Mouse (Mus musculus): ENCODE measurements around the gene Tmem88. TPM values are rescaled to one million over a fixed set of nuclear protein-coding genes. Genes with fewer than 3 reads are reported as not detected.

The Tmem88 gene
- total RNA-seq, 1 experiment, result 23.9 TPM

DNA sequence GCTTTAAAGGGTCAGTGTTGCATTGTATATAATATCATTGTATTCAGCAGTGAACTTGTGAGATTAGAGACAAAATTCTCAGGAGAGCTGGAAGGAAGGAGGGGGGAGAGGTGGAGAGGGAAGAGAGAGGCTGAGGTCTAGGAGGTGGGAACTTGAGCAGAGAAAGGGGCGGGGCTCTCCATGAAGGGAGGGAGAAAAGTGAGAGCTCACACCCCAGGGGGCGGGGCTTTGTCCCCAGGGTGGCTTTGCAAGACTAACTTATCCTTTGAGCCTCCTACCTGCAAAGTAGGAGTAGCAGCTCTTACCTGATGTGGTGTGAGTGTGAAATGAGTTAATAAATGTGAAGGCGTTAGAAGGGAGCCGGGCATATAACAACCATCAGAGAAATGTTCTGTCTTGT lies 30.7 kb upstream of the Tmem88 start:
- H3K9me3 ChIP-seq (ENCODE audit: control insufficient read depth, insufficient read depth, low read depth, low read length), result no peaks in the 10 kb centered on the region
- H3K4me3 ChIP-seq (ENCODE audit: insufficient read depth in 1 of 2, low read depth in 1 of 2, low read length in 2 of 2, poor library complexity in 1 of 2, severe bottlenecking in 1 of 2), result no peak overlapping the region
- in situ Hi-C loops (cut with MboI; ENCODE audit: low sequenced_read_pairs in 2 of 2, unreplicated experiment in 2 of 2), result no loop called here
- DNase-seq (ENCODE audit: low read depth, low spot score), result peak; percentile 90
- TF ChIP-seq ZC3H11A (IDR thresholded peaks at IDR 0.05; ENCODE audit: borderline replicate concordance, low read depth, low read length) (no peak), MAFK (IDR thresholded peaks at IDR 0.05; ENCODE audit: insufficient read depth, low read depth, low read length) (no peak), HCFC1 (IDR thresholded peaks at IDR 0.05; ENCODE audit: borderline replicate concordance, insufficient read depth, low read length) (no peak), ZNF384 (IDR thresholded peaks at IDR 0.05; ENCODE audit: low read depth, low read length) (no peak), CHD2 (IDR thresholded peaks at IDR 0.05; ENCODE audit: low read depth, low read length) (no peak)
- H3K4me1 ChIP-seq (ENCODE audit: control insufficient read depth in 2 of 2, insufficient read depth in 2 of 2, low read length in 2 of 2, poor library complexity in 1 of 2), result peaks cover 2 to 8% of the 10 kb centered on the region in 2 experiments; a peak in 2 of 4 replicates
- H3K36me3 ChIP-seq (ENCODE audit: control insufficient read depth, insufficient read depth, low read length, poor library complexity, severe bottlenecking), result no peaks in the 10 kb centered on the region
- no peak overlapping the region for H3K9ac ChIP-seq (ENCODE audit: insufficient read depth, low read depth, low read length, poor library complexity, severe bottlenecking)
- H3K27ac ChIP-seq (ENCODE audit: insufficient read depth, low read depth, low read length, poor library complexity, severe bottlenecking), result no peak overlapping the region

DNA sequence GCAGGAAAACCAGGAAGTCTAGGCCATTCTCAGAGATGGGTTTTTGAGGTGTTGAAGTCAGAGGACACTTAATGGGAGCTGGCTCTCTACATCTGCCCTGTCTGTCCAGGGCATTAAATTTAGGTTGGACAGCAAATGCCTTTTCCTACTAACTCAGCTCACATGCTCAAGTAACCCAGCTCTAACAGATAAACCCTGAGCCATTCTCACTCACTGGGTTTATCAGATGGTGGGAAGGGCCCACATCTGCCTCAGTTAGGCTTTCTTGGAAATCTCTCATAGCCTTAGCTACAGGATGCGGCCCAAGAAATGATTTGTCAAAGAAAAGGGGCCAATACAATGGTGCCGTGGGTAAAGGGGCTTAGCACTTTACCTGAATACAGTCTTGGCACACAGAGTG lies 28.2 kb upstream of the Tmem88 start:
- no peak overlapping the region for H3K27ac ChIP-seq (ENCODE audit: insufficient read depth, low read depth, low read length, poor library complexity, severe bottlenecking)
- no peak for TF ChIP-seq MAFK (IDR thresholded peaks at IDR 0.05; ENCODE audit: insufficient read depth, low read depth, low read length)
- no peak for TF ChIP-seq ZC3H11A (IDR thresholded peaks at IDR 0.05; ENCODE audit: borderline replicate concordance, low read depth, low read length)
- TF ChIP-seq HCFC1 (IDR thresholded peaks at IDR 0.05; ENCODE audit: borderline replicate concordance, insufficient read depth, low read length), result no peak
- no peak for TF ChIP-seq CHD2 (IDR thresholded peaks at IDR 0.05; ENCODE audit: low read depth, low read length)
- TF ChIP-seq ZNF384 (IDR thresholded peaks at IDR 0.05; ENCODE audit: low read depth, low read length), result no peak
- in situ Hi-C loops (cut with MboI; ENCODE audit: low sequenced_read_pairs in 2 of 2, unreplicated experiment in 2 of 2), result no loop called here
- no peak overlapping the region for H3K4me3 ChIP-seq (ENCODE audit: insufficient read depth in 1 of 2, low read depth in 1 of 2, low read length in 2 of 2, poor library complexity in 1 of 2, severe bottlenecking in 1 of 2)
- no peak overlapping the region for H3K9ac ChIP-seq (ENCODE audit: insufficient read depth, low read depth, low read length, poor library complexity, severe bottlenecking)
- DNase-seq (ENCODE audit: low read depth, low spot score), result no peak
- H3K9me3 ChIP-seq (ENCODE audit: control insufficient read depth, insufficient read depth, low read depth, low read length), result no peaks in the 10 kb centered on the region
- peaks cover 2 to 11% of the 10 kb centered on the region in 2 experiments; a peak in 2 of 4 replicates for H3K4me1 ChIP-seq (ENCODE audit: control insufficient read depth in 2 of 2, insufficient read depth in 2 of 2, low read length in 2 of 2, poor library complexity in 1 of 2)
- no peaks in the 10 kb centered on the region for H3K36me3 ChIP-seq (ENCODE audit: control insufficient read depth, insufficient read depth, low read length, poor library complexity, severe bottlenecking)

DNA sequence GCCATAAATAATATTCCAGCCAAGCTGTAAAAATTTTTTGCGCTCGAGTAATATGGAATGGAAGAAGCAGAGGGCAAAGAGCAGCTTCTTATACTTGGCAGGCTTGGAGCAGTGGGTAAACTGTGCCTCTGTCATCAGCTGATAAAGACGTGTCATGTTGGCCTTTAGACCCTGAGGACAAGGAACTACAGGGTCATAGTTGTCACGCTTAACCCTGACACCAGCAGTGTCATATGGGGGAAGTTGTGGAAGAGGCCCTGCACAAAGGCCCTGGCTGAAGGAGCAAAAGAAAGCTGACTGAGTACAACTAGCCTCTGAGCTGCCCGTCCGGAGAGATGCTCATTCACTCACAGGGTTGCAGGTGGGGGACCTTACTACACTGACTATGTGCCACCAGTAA lies 25.9 kb upstream of the Tmem88 start:
- no peaks in the 10 kb centered on the region for H3K9me3 ChIP-seq (ENCODE audit: control insufficient read depth, insufficient read depth, low read depth, low read length)
- in situ Hi-C loops (cut with MboI; ENCODE audit: low sequenced_read_pairs in 2 of 2, unreplicated experiment in 2 of 2), result no loop called here
- no peak overlapping the region for H3K27ac ChIP-seq (ENCODE audit: insufficient read depth, low read depth, low read length, poor library complexity, severe bottlenecking)
- no peak overlapping the region for H3K4me3 ChIP-seq (ENCODE audit: insufficient read depth in 1 of 2, low read depth in 1 of 2, low read length in 2 of 2, poor library complexity in 1 of 2, severe bottlenecking in 1 of 2)
- DNase-seq (ENCODE audit: low read depth, low spot score), result no peak
- H3K36me3 ChIP-seq (ENCODE audit: control insufficient read depth, insufficient read depth, low read length, poor library complexity, severe bottlenecking), result no peaks in the 10 kb centered on the region
- peaks cover 8 to 17% of the 10 kb centered on the region in 2 experiments; a peak in 3 of 4 replicates for H3K4me1 ChIP-seq (ENCODE audit: control insufficient read depth in 2 of 2, insufficient read depth in 2 of 2, low read length in 2 of 2, poor library complexity in 1 of 2)
- no peak overlapping the region for H3K9ac ChIP-seq (ENCODE audit: insufficient read depth, low read depth, low read length, poor library complexity, severe bottlenecking)
- TF ChIP-seq ZC3H11A (IDR thresholded peaks at IDR 0.05; ENCODE audit: borderline replicate concordance, low read depth, low read length), result no peak
- no peak for TF ChIP-seq CHD2 (IDR thresholded peaks at IDR 0.05; ENCODE audit: low read depth, low read length)
- no peak for TF ChIP-seq HCFC1 (IDR thresholded peaks at IDR 0.05; ENCODE audit: borderline replicate concordance, insufficient read depth, low read length)
- no peak for TF ChIP-seq MAFK (IDR thresholded peaks at IDR 0.05; ENCODE audit: insufficient read depth, low read depth, low read length)
- TF ChIP-seq ZNF384 (IDR thresholded peaks at IDR 0.05; ENCODE audit: low read depth, low read length), result no peak

DNA sequence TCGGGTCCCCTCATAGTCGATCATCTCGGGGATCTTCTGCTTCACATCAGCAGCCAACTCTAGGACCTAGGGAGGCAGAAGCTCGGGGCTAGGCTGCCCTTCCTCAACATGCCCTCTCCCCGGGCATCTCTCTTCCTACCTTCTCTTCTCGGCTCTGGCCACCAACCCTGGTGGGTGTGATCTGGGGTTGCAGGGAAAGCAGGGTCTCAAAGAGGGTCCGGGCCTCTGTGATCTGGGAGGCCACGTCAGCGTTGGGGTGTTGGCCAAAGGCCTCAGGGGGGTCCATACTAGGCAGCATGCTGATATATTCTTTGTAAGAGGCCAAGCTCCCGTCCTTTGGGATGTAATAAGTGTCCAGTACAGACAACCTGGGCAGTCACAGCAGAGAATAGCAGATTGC lies 24.8 kb upstream of the Tmem88 start:
- no peak overlapping the region for H3K27ac ChIP-seq (ENCODE audit: insufficient read depth, low read depth, low read length, poor library complexity, severe bottlenecking)
- peaks cover 8 to 15% of the 10 kb centered on the region in 2 experiments; a peak in 3 of 4 replicates for H3K4me1 ChIP-seq (ENCODE audit: control insufficient read depth in 2 of 2, insufficient read depth in 2 of 2, low read length in 2 of 2, poor library complexity in 1 of 2)
- H3K9ac ChIP-seq (ENCODE audit: insufficient read depth, low read depth, low read length, poor library complexity, severe bottlenecking), result no peak overlapping the region
- no peak for DNase-seq (ENCODE audit: low read depth, low spot score)
- no peak overlapping the region for H3K4me3 ChIP-seq (ENCODE audit: insufficient read depth in 1 of 2, low read depth in 1 of 2, low read length in 2 of 2, poor library complexity in 1 of 2, severe bottlenecking in 1 of 2)
- no peaks in the 10 kb centered on the region for H3K36me3 ChIP-seq (ENCODE audit: control insufficient read depth, insufficient read depth, low read length, poor library complexity, severe bottlenecking)
- in situ Hi-C loops (cut with MboI; ENCODE audit: low sequenced_read_pairs in 2 of 2, unreplicated experiment in 2 of 2), result no loop called here
- TF ChIP-seq MAFK (IDR thresholded peaks at IDR 0.05; ENCODE audit: insufficient read depth, low read depth, low read length) (no peak), ZNF384 (IDR thresholded peaks at IDR 0.05; ENCODE audit: low read depth, low read length) (no peak), HCFC1 (IDR thresholded peaks at IDR 0.05; ENCODE audit: borderline replicate concordance, insufficient read depth, low read length) (no peak), CHD2 (IDR thresholded peaks at IDR 0.05; ENCODE audit: low read depth, low read length) (no peak), ZC3H11A (IDR thresholded peaks at IDR 0.05; ENCODE audit: borderline replicate concordance, low read depth, low read length) (no peak)
- H3K9me3 ChIP-seq (ENCODE audit: control insufficient read depth, insufficient read depth, low read depth, low read length), result no peaks in the 10 kb centered on the region
